Mouse (Mus musculus) hindbrain, embryonic 12.5 days (tissue): ENCODE data around the gene Scel. TPM values are rescaled to one million over a fixed set of nuclear protein-coding genes. Genes with fewer than 3 reads are reported as not detected.
A peak's percentile ranks its signal among the peaks of the same experiment; 100 is the strongest.

Experiments
- ATAC-seq: fragments of 200-750 bp; cut with Nextera tagmentation; 2 replicates; pipeline ENCODE4 v1.8.0; 2017; ENCODE audit warnings: moderate TSS enrichment; ENCODE audit not compliant: low FRiP score
- H3K27ac ChIP-seq: fragments of 300-500 bp; sonication (generic); 2 replicates; pipeline ENCODE4 v1.5.1; 2016; ENCODE audit warnings: mild to moderate bottlenecking
- H3K27me3 ChIP-seq: fragments of 300-500 bp; sonication (generic); 2 replicates; pipeline ENCODE4 v1.6.1; 2016; ENCODE audit warnings: mild to moderate bottlenecking
- H3K36me3 ChIP-seq: fragments of 300-500 bp; sonication (generic); 2 replicates; pipeline ENCODE4 v1.6.1; 2016; ENCODE audit warnings: mild to moderate bottlenecking
- H3K4me1 ChIP-seq: fragments of 300-500 bp; sonication (generic); 2 replicates; pipeline ENCODE4 v1.6.1; 2016
- H3K4me2 ChIP-seq: fragments of 300-500 bp; sonication (generic); replicated peaks from 2 replicates; pipeline ENCODE4 v1.6.1; 2016; ENCODE audit warnings: mild to moderate bottlenecking
- H3K4me3 ChIP-seq: fragments of 300-500 bp; sonication (generic); 2 replicates; pipeline ENCODE4 v1.5.1; 2016; ENCODE audit warnings: mild to moderate bottlenecking
- H3K9ac ChIP-seq: fragments of 300-500 bp; sonication (generic); 2 replicates; pipeline ENCODE4 v1.6.1; 2016; ENCODE audit warnings: mild to moderate bottlenecking, moderate library complexity
- H3K9me3 ChIP-seq: fragments of 300-500 bp; sonication (generic); replicated peaks from 2 replicates; pipeline ENCODE4 v1.6.1; 2016; ENCODE audit warnings: mild to moderate bottlenecking
- WGBS: fragments of 180-500 bp; shearing (Covaris S2); methylation state at CpG from one replicate; pipeline ENCODE4 v1.1.7; 2016; 5-methylcytosine and 5-hydroxymethylcytosine counted together
- polyA plus RNA-seq: library from polyadenylated mRNA; unstranded; fragments of >200 nt; fragmentation: Nextera tagmentation; extraction: Ambion mirVana; gene quantifications from 2 replicates; pipeline ENCODE4 v1.2.1, GENCODE M21; 2016

Scel gene
- polyA plus RNA-seq, 1 experiment from 2014 or later = 0.12 TPM

GRCm38 (mm10) chr14:103647981-103648380 is 134.8 kb downstream of the Scel start:
- Histone ChIP-seq H3K27me3 (no peaks in the 10 kb centered on the region), H3K9ac (no peak overlapping the region), H3K36me3 (no peaks in the 10 kb centered on the region), H3K4me3 (no peak overlapping the region), H3K9me3 (no peaks in the 10 kb centered on the region), H3K4me2 (no peak overlapping the region), H3K27ac (no peak overlapping the region), H3K4me1 (peaks cover 32% of the 10 kb centered on the region)
- no peak for ATAC-seq
- 50% methylated on average over 2 of the region's 2 CpGs for WGBS

DNA sequence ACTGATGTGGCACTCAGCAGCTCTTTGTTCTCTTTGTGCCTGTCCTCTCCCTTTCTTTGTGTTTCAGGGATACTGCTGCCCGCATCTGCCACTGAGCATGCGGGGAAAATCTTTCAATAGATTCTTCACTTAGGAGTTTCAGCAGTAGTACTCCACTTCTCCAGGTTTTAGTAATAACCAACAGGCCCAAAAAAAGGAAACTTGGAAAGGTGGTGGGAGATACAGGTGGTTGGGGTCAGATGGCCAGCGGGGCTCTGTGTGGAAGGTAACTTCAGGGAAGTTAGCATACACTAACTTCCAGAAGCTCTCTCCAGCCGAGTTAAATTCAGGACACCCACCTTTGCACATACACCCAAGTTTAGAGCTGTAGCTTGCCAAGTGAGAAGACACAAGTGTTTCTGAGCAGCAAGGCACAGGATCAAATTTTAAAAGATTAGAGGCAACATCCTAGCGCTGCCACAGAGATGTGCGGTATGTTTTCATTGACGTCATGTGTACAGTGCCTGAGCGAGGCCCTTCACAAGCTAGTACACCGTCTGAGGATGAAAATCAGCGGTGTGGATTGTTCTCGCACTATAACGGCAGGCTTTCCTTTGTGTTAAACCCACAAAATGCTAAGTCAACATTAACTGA is 135.6 kb downstream of the Scel start:
- H3K4me2 ChIP-seq = peak overlapping the region; percentile 30
- no peaks in the 10 kb centered on the region for H3K9me3 ChIP-seq
- H3K27ac ChIP-seq = 0 out of 2 replicates have a peak overlapping the region, but pooled peaks have one; percentile 12
- 32% methylated on average over 12 of the region's 12 CpGs for WGBS
- no peaks in the 10 kb centered on the region for H3K27me3 ChIP-seq
- H3K9ac ChIP-seq = no peak overlapping the region
- peaks cover 32% of the 10 kb centered on the region for H3K4me1 ChIP-seq
- ATAC-seq = no peak
- no peaks in the 10 kb centered on the region for H3K36me3 ChIP-seq
- no peak overlapping the region for H3K4me3 ChIP-seq

- 37% methylated on average over 4 of the region's 4 CpGs for WGBS
- Histone ChIP-seq H3K9ac (no peak overlapping the region), H3K27ac (0 out of 2 replicates have a peak overlapping the region, but pooled peaks have one; percentile 96), H3K4me1 (peaks cover 30% of the 10 kb centered on the region), H3K4me3 (no peak overlapping the region), H3K9me3 (no peaks in the 10 kb centered on the region), H3K27me3 (no peaks in the 10 kb centered on the region), H3K4me2 (peak overlapping the region; percentile 66), H3K36me3 (no peaks in the 10 kb centered on the region)
- no peak for ATAC-seq
These were observed 136.2 kb downstream of the Scel start for GRCm38 (mm10) chr14:103649302-103649701.

DNA sequence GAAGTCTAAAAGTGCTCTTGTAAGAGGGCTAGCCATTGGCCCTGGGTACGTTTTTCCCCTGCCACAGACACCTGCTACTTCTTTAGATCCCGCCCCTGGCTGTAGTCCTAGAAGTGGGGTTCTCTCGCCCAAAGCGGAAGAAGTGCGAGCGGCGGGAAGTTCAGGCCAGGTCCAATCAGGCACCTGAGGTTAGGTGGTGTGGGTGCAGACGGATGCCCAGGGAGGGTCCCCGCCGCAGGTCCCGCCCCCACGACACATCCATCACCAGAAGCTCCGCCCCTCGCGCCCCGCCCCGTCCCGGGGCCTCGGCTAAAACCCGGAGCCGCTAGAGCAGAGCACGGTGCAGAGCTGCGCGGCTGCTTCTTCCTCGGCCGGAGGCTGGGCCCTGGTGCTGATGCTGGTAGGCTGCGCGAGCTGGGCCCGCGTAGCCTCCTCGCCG is 136.8 kb downstream of the Scel start, which contains the start of gene Slain1:
Gene Slain1 (plus strand): TSS at position 333 of the 439 bp plus-strand sequence.
- H3K4me1 ChIP-seq = peaks cover 33% of the 10 kb centered on the region
- peak within 1 kb of the TSS; percentile 76 for H3K4me3 ChIP-seq
- H3K27me3 ChIP-seq = no peaks in the 10 kb centered on the region
- peak; percentile 97 for ATAC-seq
- peak within 1 kb of the TSS; percentile 97 for H3K9ac ChIP-seq
- H3K36me3 ChIP-seq = no peaks in the 10 kb centered on the region
- H3K4me2 ChIP-seq = peak within 1 kb of the TSS; percentile 66
- H3K9me3 ChIP-seq = no peaks in the 10 kb centered on the region
- under 1% methylated on average over 31 of the region's 32 CpGs for WGBS
- H3K27ac ChIP-seq = peak within 1 kb of the TSS; percentile 96

- Histone ChIP-seq H3K9me3 (no peaks in the 10 kb centered on the region), H3K4me3 (peak overlapping the region; percentile 76), H3K27me3 (no peaks in the 10 kb centered on the region), H3K4me2 (peak overlapping the region; percentile 66), H3K4me1 (peaks cover 34% of the 10 kb centered on the region), H3K9ac (peak overlapping the region; percentile 97), H3K36me3 (no peaks in the 10 kb centered on the region), H3K27ac (peak overlapping the region; percentile 96)
- WGBS = under 1% methylated on average over 52 of the region's 67 CpGs
- peak; percentile 78 for ATAC-seq
These were observed 137.4 kb downstream of the Scel start for GRCm38 (mm10) chr14:103650413-103651101.

- ATAC-seq = peak; percentile 29
These were observed 138.0 kb downstream of the Scel start for GRCm38 (mm10) chr14:103651106-103651505.

GRCm38 (mm10) chr14:103651562-103651961 is 138.4 kb downstream of the Scel start:
- H3K36me3 ChIP-seq = no peaks in the 10 kb centered on the region
- 75% methylated on average over 2 of the region's 2 CpGs for WGBS
- H3K4me2 ChIP-seq = peak overlapping the region; percentile 66
- no peaks in the 10 kb centered on the region for H3K27me3 ChIP-seq
- H3K9me3 ChIP-seq = no peaks in the 10 kb centered on the region
- H3K4me3 ChIP-seq = peak overlapping the region; percentile 76
- peak overlapping the region; percentile 97 for H3K9ac ChIP-seq
- H3K4me1 ChIP-seq = peaks cover 42% of the 10 kb centered on the region
- no peak for ATAC-seq
- no peak overlapping the region for H3K27ac ChIP-seq

More at GRCm38 (mm10) chr14:103651106-103651505, 138.0 kb downstream of the Scel start:
- H3K36me3 ChIP-seq = no peaks in the 10 kb centered on the region
- H3K4me3 ChIP-seq = peak overlapping the region; percentile 76
- H3K27me3 ChIP-seq = no peaks in the 10 kb centered on the region
- 4% methylated on average over 11 of the region's 11 CpGs for WGBS
- peak overlapping the region; percentile 66 for H3K4me2 ChIP-seq
- peaks cover 38% of the 10 kb centered on the region for H3K4me1 ChIP-seq
- H3K9ac ChIP-seq = peak overlapping the region; percentile 97
- peak overlapping the region; percentile 96 for H3K27ac ChIP-seq
- H3K9me3 ChIP-seq = no peaks in the 10 kb centered on the region

- 0 out of 2 replicates have a peak, but pooled peaks cover 2% of the 10 kb centered on the region for H3K36me3 ChIP-seq
- H3K4me2 ChIP-seq = peak overlapping the region; percentile 66
- H3K4me1 ChIP-seq = peaks cover 42% of the 10 kb centered on the region
- H3K4me3 ChIP-seq = no peak overlapping the region
- no peak overlapping the region for H3K9ac ChIP-seq
- no peak overlapping the region for H3K27ac ChIP-seq
- ATAC-seq = no peak
- WGBS = 80% methylated on average over 5 of the region's 5 CpGs
- no peaks in the 10 kb centered on the region for H3K9me3 ChIP-seq
- H3K27me3 ChIP-seq = no peaks in the 10 kb centered on the region
These were observed 139.4 kb downstream of the Scel start for GRCm38 (mm10) chr14:103652524-103652923.

DNA sequence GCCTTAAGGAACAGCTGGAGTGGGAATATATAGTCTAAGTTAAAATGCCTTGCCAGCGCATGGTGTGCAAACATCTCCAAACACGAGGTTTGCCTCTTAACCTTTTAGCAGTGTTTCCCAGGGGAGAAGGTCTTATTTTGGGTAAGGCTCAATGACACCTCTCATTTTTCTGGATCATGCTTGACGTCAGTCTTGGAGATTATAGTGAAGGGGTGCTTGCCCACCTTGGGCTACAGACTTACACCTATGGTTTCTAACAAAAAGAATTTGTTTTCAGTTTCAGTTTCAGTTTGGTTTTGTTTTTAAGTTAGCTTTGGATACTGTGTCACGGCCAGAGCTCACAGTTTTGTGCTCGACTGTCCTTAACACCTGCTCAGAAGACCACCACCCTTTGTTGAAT is 140.7 kb downstream of the Scel start:
- H3K27ac ChIP-seq = no peak overlapping the region
- H3K9me3 ChIP-seq = no peaks in the 10 kb centered on the region
- ATAC-seq = no peak
- no peak overlapping the region for H3K9ac ChIP-seq
- H3K36me3 ChIP-seq = peaks cover 14% of the 10 kb centered on the region
- no peak overlapping the region for H3K4me3 ChIP-seq
- no peak overlapping the region for H3K4me2 ChIP-seq
- peaks cover 38% of the 10 kb centered on the region for H3K4me1 ChIP-seq
- WGBS = 56% methylated on average over 5 of the region's 5 CpGs
- no peaks in the 10 kb centered on the region for H3K27me3 ChIP-seq

GRCm38 (mm10) chr14:103655448-103655847 is 142.3 kb downstream of the Scel start:
- H3K4me2 ChIP-seq = no peak overlapping the region
- no peak overlapping the region for H3K9ac ChIP-seq
- WGBS = 81% methylated on average over 5 of the region's 5 CpGs
- H3K27ac ChIP-seq = no peak overlapping the region
- H3K4me1 ChIP-seq = peaks cover 28% of the 10 kb centered on the region
- H3K4me3 ChIP-seq = no peak overlapping the region
- ATAC-seq = no peak
- H3K9me3 ChIP-seq = no peaks in the 10 kb centered on the region
- peaks cover 19% of the 10 kb centered on the region for H3K36me3 ChIP-seq
- H3K27me3 ChIP-seq = no peaks in the 10 kb centered on the region

DNA sequence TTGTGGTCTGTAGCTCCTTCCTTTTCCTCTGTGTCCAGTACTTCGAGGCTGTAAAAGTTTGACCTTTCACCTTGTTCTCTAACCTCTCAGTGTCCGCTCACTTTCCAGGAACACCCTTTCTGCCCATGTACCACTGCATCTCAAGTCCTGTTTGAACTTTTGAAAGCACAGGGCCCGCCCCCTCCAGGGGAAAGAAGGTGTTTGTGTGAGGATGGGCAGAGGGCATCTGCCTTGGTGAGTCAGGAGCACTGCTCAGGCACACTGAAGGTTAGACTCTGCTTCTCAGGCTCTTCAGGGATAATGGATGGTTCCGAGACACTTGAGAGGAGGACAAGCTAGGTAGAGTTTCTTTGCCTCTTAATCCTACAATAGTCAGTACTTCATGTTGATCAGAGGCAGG is 144.7 kb downstream of the Scel start:
- ATAC-seq = no peak
- 83% methylated on average over 4 of the region's 4 CpGs for WGBS
- no peaks in the 10 kb centered on the region for H3K9me3 ChIP-seq
- H3K27me3 ChIP-seq = no peaks in the 10 kb centered on the region
- no peak overlapping the region for H3K9ac ChIP-seq
- peaks cover 20% of the 10 kb centered on the region for H3K36me3 ChIP-seq
- no peak overlapping the region for H3K4me3 ChIP-seq
- H3K27ac ChIP-seq = no peak overlapping the region
- peaks cover 19% of the 10 kb centered on the region for H3K4me1 ChIP-seq
- no peak overlapping the region for H3K4me2 ChIP-seq
